Mouse (Mus musculus) layer of hippocampus, postnatal 10 days (tissue): Measurements from ENCODE around the gene Clcn2. TPM values are rescaled to one million over a fixed set of nuclear protein-coding genes. Genes with fewer than 3 reads are reported as not detected.
"Not testable (repeated sequence)": the region's sequence is repeated elsewhere in the genome, so short reads cannot be mapped to it uniquely, and the experiment has no call there.

ENCODE experiments used
- DNase-seq, 2 experiments: peaks; one replicate each; pipeline ENCODE4 v3.0.0; 2021; ENCODE audit warnings: low spot score in 2 of 2
- total RNA-seq, 2 experiments: library from RNA; stranded (reverse); gene quantifications; 2 replicates each; pipeline ENCODE4 v1.2.3; 2021

Clcn2 gene
- total RNA-seq, 2 experiments from 2014 or later, result 41.4 to 50.7 TPM

DNA sequence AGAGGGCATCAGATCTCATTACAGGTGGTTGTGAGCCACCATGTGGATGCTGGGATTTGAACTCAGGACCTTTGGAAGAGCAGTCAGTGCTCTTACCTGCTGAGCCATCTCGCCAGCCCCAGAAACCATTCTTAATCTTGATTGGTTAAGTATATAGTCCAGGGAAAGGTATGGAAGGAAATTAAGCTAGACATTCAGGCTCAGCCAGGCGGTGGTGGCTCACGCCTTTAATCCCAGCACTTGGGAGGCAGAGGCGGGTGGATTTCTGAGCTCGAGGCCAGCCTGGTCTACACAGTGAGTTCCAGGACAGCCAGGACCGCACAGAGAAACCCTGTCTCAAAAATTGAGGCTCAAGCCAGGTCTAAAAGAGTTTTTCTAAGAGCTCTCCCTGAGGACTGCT, 49.5 kb downstream of the Clcn2 start, which contains the start of gene Eif4g1:
TSS of gene Eif4g1 (plus strand) at position 301 of the 400 bp plus-strand sequence.
- not testable (repeated sequence) for DNase-seq

DNA sequence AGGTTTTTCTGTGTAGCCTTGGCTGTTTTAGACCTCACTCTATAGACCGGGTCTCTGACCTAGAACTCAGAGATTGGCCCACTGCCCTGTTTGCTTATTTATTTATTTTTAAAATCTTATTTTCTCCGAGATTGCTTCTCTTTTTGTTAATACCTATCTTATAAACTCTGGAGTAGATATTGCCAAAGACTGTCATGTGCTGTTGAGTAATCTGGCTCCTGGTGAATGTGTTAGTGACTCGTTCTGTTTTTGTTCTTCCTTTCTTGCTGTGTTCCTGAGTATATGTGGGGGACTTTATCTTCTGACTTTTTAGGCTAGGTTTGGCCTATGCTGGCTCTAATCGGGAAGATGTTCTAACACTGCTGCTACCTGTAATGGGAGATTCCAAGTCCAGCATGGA, 59.9 kb downstream of the Clcn2 start:
- no peak for DNase-seq

GRCm38 (mm10) chr16:20653315-20653714, 64.2 kb downstream of the Clcn2 start:
- DNase-seq, result no peak

Other genes starting within 250 kb of the Clcn2 start
- gene Eif2b5, start 218.9 kb downstream of the Clcn2 start, total RNA-seq, result 10 to 100 TPM; 59.6 to 61.7 TPM
- 10 to 100 TPM; 83.1 to 87.2 TPM for gene Dvl3, start 200.8 kb downstream of the Clcn2 start, total RNA-seq
- gene Ap2m1, start 182.3 kb downstream of the Clcn2 start, total RNA-seq, result 100 to 1,000 TPM; 893 to 941 TPM
- gene Abcf3, start 169.2 kb downstream of the Clcn2 start, total RNA-seq, result 10 to 100 TPM; 61.3 to 90.1 TPM
- 10 to 100 TPM; 44.4 to 45.6 TPM for gene Vwa5b2, start 128.3 kb downstream of the Clcn2 start, total RNA-seq
- gene Eef1akmt4, start 106.2 kb downstream of the Clcn2 start, total RNA-seq, result 1 to 10 TPM; 2.9 TPM
- under 1 TPM in 1 of 2 experiments, not detected in 1; 0.53 TPM for gene Gm49333, start 106.1 kb downstream of the Clcn2 start, total RNA-seq
- gene Alg3, start 106.0 kb downstream of the Clcn2 start, total RNA-seq, result 10 to 100 TPM; 12.4 to 14.0 TPM
- gene Camk2n2, start 96.5 kb downstream of the Clcn2 start, total RNA-seq, result 100 to 1,000 TPM; 143 to 153 TPM
- gene Ece2, start 87.9 kb downstream of the Clcn2 start, total RNA-seq, result 10 to 100 TPM; 29.5 to 33.8 TPM
- gene Psmd2, start 66.1 kb downstream of the Clcn2 start, total RNA-seq, result 100 to 1,000 TPM; 248 to 270 TPM
- gene Eif4g1, start 49.4 kb downstream of the Clcn2 start, total RNA-seq, result 100 to 1,000 TPM; 349 to 379 TPM
- 100 to 1,000 TPM; 298 to 325 TPM for gene Fam131a, start 24.5 kb downstream of the Clcn2 start, total RNA-seq
- gene Polr2h, start 81 bp downstream of the Clcn2 start, total RNA-seq, result 10 to 100 TPM; 23.2 to 27.7 TPM
- gene Chrd, start 15.4 kb upstream of the Clcn2 start, total RNA-seq, result 10 to 100 TPM; 25.1 TPM
- gene Thpo, start 16.8 kb upstream of the Clcn2 start, total RNA-seq, result 1 to 10 TPM; 3.7 to 4.3 TPM